10 mouse cellular contexts compared by ENCODE assay signal in genomic region chr1:77521640-77522539, GRCm38 (mm10). TPM values are rescaled to one million over a fixed set of nuclear protein-coding genes. Genes with fewer than 3 reads are reported as not detected.
A peak's percentile ranks its signal among the peaks of the same experiment; 100 is the strongest.
DNase-seq lines count a peak whose midpoint lies in the region; ATAC-seq and TF ChIP-seq lines count a peak whose summit lies in the region.
"Had no signal": no experiment of that assay in that cellular context is flagged by ENCODE, and none has a peak within 500 bp of the region (broad histone marks: within the 10 kb centered on the region; RNA-seq: fewer than 3 reads in every experiment).

No protein-coding gene starts in this region.

- no peaks in the 10 kb centered on the region for H3K36me3 ChIP-seq in kidney, embryonic 15.5 days
- no peaks in the 10 kb centered on the region for H3K36me3 ChIP-seq in embryonic facial prominence, embryonic 11.5 days (replicated peaks; ENCODE audit: control insufficient read depth, insufficient read depth, low read depth, low read length)
- H3K36me3 ChIP-seq in forebrain, postnatal 0 days (ENCODE audit: insufficient read depth) = no peaks in the 10 kb centered on the region
- no peaks in the 10 kb centered on the region for H3K36me3 ChIP-seq in midbrain, embryonic 13.5 days
- H3K36me3 ChIP-seq: heart, embryonic 15.5 days had no signal

- no peak overlapping the region for H3K27ac ChIP-seq in kidney, embryonic 15.5 days
- H3K27ac ChIP-seq in embryonic facial prominence, embryonic 11.5 days (replicated peaks; ENCODE audit: low read depth, low read length) = no peak overlapping the region
- H3K27ac ChIP-seq in forebrain, postnatal 0 days (ENCODE audit: low read depth, low read length) = no peak overlapping the region
- H3K27ac ChIP-seq in midbrain, embryonic 13.5 days = peak overlapping the region; percentile 70
- H3K27ac ChIP-seq: heart, embryonic 15.5 days had no signal

- no peak for TF ChIP-seq POLR2A in lung, adult 2 months (IDR thresholded peaks at IDR 0.05; ENCODE audit: borderline replicate concordance, extremely low read depth, low read depth, low read length)

- TF ChIP-seq CTCF in forebrain, postnatal 0 days (IDR thresholded peaks at IDR 0.05; ENCODE audit: low read depth) = no peak
- no peak for TF ChIP-seq CTCF in lung, adult 2 months (IDR thresholded peaks at IDR 0.05; ENCODE audit: insufficient read depth, low read length)

- no peaks in the 10 kb centered on the region for H3K9me3 ChIP-seq in kidney, embryonic 15.5 days (replicated peaks)
- H3K9me3 ChIP-seq in embryonic facial prominence, embryonic 11.5 days (replicated peaks; ENCODE audit: control insufficient read depth, low read length) = no peaks in the 10 kb centered on the region
- no peaks in the 10 kb centered on the region for H3K9me3 ChIP-seq in forebrain, postnatal 0 days (ENCODE audit: low read length)
- H3K9me3 ChIP-seq in midbrain, embryonic 13.5 days = no peaks in the 10 kb centered on the region
- H3K9me3 ChIP-seq: heart, embryonic 15.5 days had no signal

- no peak for DNase-seq in kidney, adult 8-10 months
- peak; percentile 35 for DNase-seq in embryonic facial prominence, embryonic 11.5 days (ENCODE audit: low spot score)
- DNase-seq in forebrain, postnatal 0 days = no peak
- DNase-seq in lung, adult 2 months = no peak
- DNase-seq in urinary bladder, adult 18-20 months (ENCODE audit: low spot score in 2 of 2) = no peak
- no peak for DNase-seq in thymus, postnatal 10 days (ENCODE audit: low spot score in 2 of 2)
- DNase-seq: right cerebral cortex, postnatal 25 days had no signal

- H3K27me3 ChIP-seq in kidney, embryonic 15.5 days = peaks cover 14% of the 10 kb centered on the region; the same call in 1 of the 2 replicates
- no peaks in the 10 kb centered on the region for H3K27me3 ChIP-seq in embryonic facial prominence, embryonic 11.5 days (ENCODE audit: control insufficient read depth, insufficient read depth, low read length)
- no peaks in the 10 kb centered on the region for H3K27me3 ChIP-seq in forebrain, postnatal 0 days (ENCODE audit: insufficient read depth, low read length)
- no peaks in the 10 kb centered on the region; the same call in 1 of the 2 replicates for H3K27me3 ChIP-seq in midbrain, embryonic 13.5 days

- ATAC-seq in kidney, embryonic 15.5 days (replicated peaks; ENCODE audit: low FRiP score) = no peak
- peak; percentile 62 for ATAC-seq in embryonic facial prominence, embryonic 11.5 days (replicated peaks; ENCODE audit: insufficient number of reproducible peaks, low FRiP score, low TSS enrichment, low read depth)
- ATAC-seq in forebrain, postnatal 0 days = 0 out of 2 replicates have a peak, but pooled peaks have one; percentile 20
- ATAC-seq in midbrain, embryonic 13.5 days = peak; percentile 89

- peak overlapping the region; percentile 45 for H3K4me2 ChIP-seq in kidney, embryonic 15.5 days
- H3K4me2 ChIP-seq in embryonic facial prominence, embryonic 11.5 days (ENCODE audit: low read depth, low read length) = 0 out of 2 replicates have a peak overlapping the region, but pooled peaks have one; percentile 1
- H3K4me2 ChIP-seq in forebrain, postnatal 0 days (ENCODE audit: low read depth) = 0 out of 2 replicates have a peak overlapping the region, but pooled peaks have one; percentile 15
- H3K4me2 ChIP-seq in midbrain, embryonic 13.5 days (replicated peaks) = peak overlapping the region; percentile 47
- H3K4me2 ChIP-seq: heart, embryonic 15.5 days had no signal

- WGBS in kidney, embryonic 15.5 days = 33% methylated on average over 14 of the region's 17 CpGs
- 12% methylated on average over 14 of the region's 17 CpGs for WGBS in embryonic facial prominence, embryonic 11.5 days
- WGBS in forebrain, postnatal 0 days = 15% methylated on average over 17 of the region's 17 CpGs
- 5% methylated on average over 17 of the region's 17 CpGs for WGBS in midbrain, embryonic 13.5 days
- WGBS in lung, adult 2 months = 59% methylated on average over 17 of the region's 17 CpGs

- H3K9ac ChIP-seq in kidney, embryonic 15.5 days = no peak overlapping the region
- H3K9ac ChIP-seq in embryonic facial prominence, embryonic 11.5 days (replicated peaks; ENCODE audit: low read length) = no peak overlapping the region
- H3K9ac ChIP-seq in forebrain, postnatal 0 days = no peak overlapping the region
- H3K9ac ChIP-seq in midbrain, embryonic 13.5 days (replicated peaks) = peak overlapping the region; percentile 53; the same call in 1 of the 2 replicates
- H3K9ac ChIP-seq: heart, embryonic 15.5 days had no signal

- H3K4me3 ChIP-seq in kidney, embryonic 15.5 days (replicated peaks) = no peak overlapping the region; the same call in 1 of the 2 replicates
- no peak overlapping the region for H3K4me3 ChIP-seq in embryonic facial prominence, embryonic 11.5 days (ENCODE audit: low read depth, low read length)
- no peak overlapping the region for H3K4me3 ChIP-seq in forebrain, postnatal 0 days (ENCODE audit: low read depth, low read length)
- peak overlapping the region; percentile 2; the same call in 1 of the 2 replicates for H3K4me3 ChIP-seq in midbrain, embryonic 13.5 days (replicated peaks)
- no peak overlapping the region for H3K4me3 ChIP-seq in lung, adult 2 months (replicated peaks; ENCODE audit: extremely low read depth, low read depth, low read length)
- H3K4me3 ChIP-seq: heart, embryonic 15.5 days had no signal

- H3K4me1 ChIP-seq in kidney, embryonic 15.5 days = peaks cover 9% of the 10 kb centered on the region; the same call in 1 of the 2 replicates
- H3K4me1 ChIP-seq in embryonic facial prominence, embryonic 11.5 days (ENCODE audit: control insufficient read depth, insufficient read depth, low read length) = no peaks in the 10 kb centered on the region
- peaks cover 9% of the 10 kb centered on the region; the same call in 1 of the 2 replicates for H3K4me1 ChIP-seq in forebrain, postnatal 0 days (ENCODE audit: insufficient read depth)
- peaks cover 32% of the 10 kb centered on the region for H3K4me1 ChIP-seq in midbrain, embryonic 13.5 days (replicated peaks)
- peaks cover 2% of the 10 kb centered on the region; the same call in 1 of the 2 replicates for H3K4me1 ChIP-seq in lung, adult 2 months (ENCODE audit: control insufficient read depth, insufficient read depth, low read length)

RNA-seq across cellular contexts. Expression of gene Epha4, which starts 7.0 kb away (rescaled TPM):
- 17.2 and 18.2 TPM in 2 replicates for polyA plus RNA-seq in kidney, embryonic 15.5 days (2015; fragmentation: Nextera tagmentation; extraction: Ambion mirVana)
- 28.8 and 30.4 TPM in 2 replicates for polyA plus RNA-seq in embryonic facial prominence, embryonic 11.5 days (2014; fragmentation: Nextera tagmentation; extraction: Ambion mirVana)
- 111 and 118 TPM in 2 replicates for total RNA-seq in forebrain, postnatal 0 days (2014; rRNA removed)
- polyA plus RNA-seq in forebrain, postnatal 0 days (2015; fragmentation: Nextera tagmentation; extraction: Ambion mirVana) = 45.9 and 58.7 TPM in 2 replicates
- 36.5 and 37.5 TPM in 2 replicates for polyA plus RNA-seq in midbrain, embryonic 13.5 days (2015; fragmentation: Nextera tagmentation; extraction: Ambion mirVana)
- polyA plus RNA-seq in lung, adult 2 months (2012; rRNA removed) = 8.3 and 20.6 TPM in 2 replicates
